Mouse (Mus musculus) liver, embryonic 14.5 days (tissue): ENCODE results near the gene Syt9. TPM values are rescaled to one million over a fixed set of nuclear protein-coding genes. Genes with fewer than 3 reads are reported as not detected.

Source experiments
- ATAC-seq: fragments of 200-750 bp; cut with Nextera tagmentation; 2 replicates; pipeline ENCODE4 v1.8.0; 2017; ENCODE audit warnings: moderate number of reproducible peaks, mild to moderate bottlenecking, moderate library complexity; ENCODE audit not compliant: insufficient read depth
- DNase-seq, 3 experiments: peaks; one replicate each; pipeline ENCODE4 v3.0.0-alpha.2; 2012 to 2013; ENCODE audit warnings: low read depth in 3 of 3, low spot score in 3 of 3
- H3K27ac ChIP-seq: fragments of 300-500 bp; sonication (generic); 2 replicates; pipeline ENCODE4 v1.5.1; 2014; ENCODE audit warnings: moderate library complexity, mild to moderate bottlenecking, control low read depth, inconsistent platforms
- H3K27me3 ChIP-seq: fragments of 300-500 bp; sonication (generic); 2 replicates; pipeline ENCODE4 v1.6.1; 2014; ENCODE audit warnings: mild to moderate bottlenecking, low read length, moderate library complexity; ENCODE audit not compliant: control insufficient read depth, insufficient read depth
- H3K36me3 ChIP-seq: fragments of 300-500 bp; sonication (generic); replicated peaks from 2 replicates; pipeline ENCODE4 v1.6.1; 2014; ENCODE audit warnings: low read depth; ENCODE audit not compliant: control insufficient read depth, insufficient read depth
- H3K4me1 ChIP-seq, 2 experiments: fragments of 200-500 bp in 1 of 2; fragments of 300-500 bp in 1 of 2; sonication (generic) in 1 of 2; replicated peaks; 2 replicates each; pipeline ENCODE4 v1.6.1; 2012 to 2014; ENCODE audit warnings: antibody characterized with exemption in 1 of 2, inconsistent platforms in 1 of 2, low read length in 1 of 2; ENCODE audit not compliant: control insufficient read depth in 2 of 2, insufficient read depth in 2 of 2
- H3K4me2 ChIP-seq: fragments of 300-500 bp; sonication (generic); 2 replicates; pipeline ENCODE4 v1.6.1; 2014; ENCODE audit warnings: low read depth, mild to moderate bottlenecking, control low read depth, moderate library complexity
- H3K4me3 ChIP-seq, 2 experiments: fragments of 200-500 bp in 1 of 2; fragments of 300-500 bp in 1 of 2; sonication (generic) in 1 of 2; 2 replicates each; pipeline ENCODE4 v1.5.1; 2012 to 2014; ENCODE audit warnings: low read depth in 2 of 2, low read length in 2 of 2, mild to moderate bottlenecking in 2 of 2, control low read depth in 1 of 2, inconsistent platforms in 1 of 2, moderate library complexity in 1 of 2; ENCODE audit not compliant: insufficient read depth in 1 of 2
- H3K9ac ChIP-seq: fragments of 300-500 bp; sonication (generic); replicated peaks from 2 replicates; pipeline ENCODE4 v1.6.1; 2014; ENCODE audit warnings: mild to moderate bottlenecking, control low read depth, moderate library complexity
- H3K9me3 ChIP-seq: fragments of 300-500 bp; sonication (generic); 2 replicates; pipeline ENCODE4 v1.6.1; 2016; ENCODE audit warnings: low read length, mixed read lengths; ENCODE audit not compliant: control insufficient read depth
- CTCF ChIP-seq: IDR thresholded peaks from 2 replicates; pipeline ENCODE4 v1.5.1; 2016; ENCODE audit warnings: antibody characterized with exemption, low read depth, control low read depth
- EP300 ChIP-seq: IDR thresholded peaks from 2 replicates; pipeline ENCODE4 v1.6.1; 2016; ENCODE audit warnings: antibody characterized with exemption, low read depth
- WGBS: fragments of 180-500 bp; shearing (Covaris S2); extraction: QIAGEN DNeasy Blood & Tissue Kit; methylation state at CpG from one replicate; pipeline ENCODE4 v1.1.7; 2014; ENCODE audit not compliant: insufficient replicate concordance; 5-methylcytosine and 5-hydroxymethylcytosine counted together
- polyA plus RNA-seq, 2 experiments: library from polyadenylated mRNA; depleted of rRNA in 1 of 2; stranded (reverse) in 1 of 2; unstranded in 1 of 2; fragments of >200 nt; fragmentation: Nextera tagmentation in 1 of 2; extraction: Ambion mirVana in 1 of 2; gene quantifications; 2 replicates each; pipeline versions ENCODE4 v1.2.1 to v1.2.3; 2012 to 2014

Syt9 gene
- polyA plus RNA-seq, 2 experiments: 0.13 to 0.16 TPM

- DNase-seq (no peak), ATAC-seq (no peak)
- Histone ChIP-seq H3K9me3 (no peaks in the 10 kb centered on the region), H3K27ac (no peak overlapping the region), H3K27me3 (no peaks in the 10 kb centered on the region), H3K4me1 (no peaks in the 10 kb centered on the region), H3K9ac (no peak overlapping the region), H3K4me2 (no peak overlapping the region), H3K36me3 (no peaks in the 10 kb centered on the region), H3K4me3 (no peak overlapping the region)
- TF ChIP-seq CTCF: no peak
- TF ChIP-seq EP300: no peak
Observed at GRCm38 (mm10) chr7:107389604-107390003, 19.1 kb downstream of the Syt9 start.

DNA sequence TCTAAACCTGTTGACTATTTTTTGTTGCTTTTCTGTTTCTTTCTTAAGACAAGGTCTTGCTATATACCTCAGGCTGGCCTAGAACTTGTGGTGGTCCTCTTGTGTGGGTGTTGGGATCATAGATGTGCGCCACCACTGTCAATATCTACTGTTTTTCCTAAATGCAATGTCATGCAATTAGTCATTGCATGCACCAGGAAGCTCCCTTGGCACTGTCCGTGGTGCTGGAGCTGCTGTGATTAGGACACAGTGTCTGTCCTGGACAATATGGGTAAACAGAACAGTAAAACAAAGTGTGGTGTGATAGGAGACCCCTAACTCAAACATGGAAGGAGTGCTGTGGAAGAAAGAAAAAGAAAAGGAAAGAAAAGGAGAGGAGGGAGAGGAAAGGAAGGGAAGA lies 22.2 kb downstream of the Syt9 start:
- TF ChIP-seq CTCF (no peak), EP300 (no peak)
- H3K4me1 ChIP-seq: no peaks in the 10 kb centered on the region
- DNase-seq (no peak), ATAC-seq (no peak)
- H3K4me3 ChIP-seq: no peak overlapping the region
- H3K9ac ChIP-seq: no peak overlapping the region
- H3K4me2 ChIP-seq: no peak overlapping the region
- H3K36me3 ChIP-seq: no peaks in the 10 kb centered on the region
- no peaks in the 10 kb centered on the region for H3K27me3 ChIP-seq
- no peak overlapping the region for H3K27ac ChIP-seq
- H3K9me3 ChIP-seq: no peaks in the 10 kb centered on the region
- 41% methylated on average over 2 of the region's 2 CpGs for WGBS

DNA sequence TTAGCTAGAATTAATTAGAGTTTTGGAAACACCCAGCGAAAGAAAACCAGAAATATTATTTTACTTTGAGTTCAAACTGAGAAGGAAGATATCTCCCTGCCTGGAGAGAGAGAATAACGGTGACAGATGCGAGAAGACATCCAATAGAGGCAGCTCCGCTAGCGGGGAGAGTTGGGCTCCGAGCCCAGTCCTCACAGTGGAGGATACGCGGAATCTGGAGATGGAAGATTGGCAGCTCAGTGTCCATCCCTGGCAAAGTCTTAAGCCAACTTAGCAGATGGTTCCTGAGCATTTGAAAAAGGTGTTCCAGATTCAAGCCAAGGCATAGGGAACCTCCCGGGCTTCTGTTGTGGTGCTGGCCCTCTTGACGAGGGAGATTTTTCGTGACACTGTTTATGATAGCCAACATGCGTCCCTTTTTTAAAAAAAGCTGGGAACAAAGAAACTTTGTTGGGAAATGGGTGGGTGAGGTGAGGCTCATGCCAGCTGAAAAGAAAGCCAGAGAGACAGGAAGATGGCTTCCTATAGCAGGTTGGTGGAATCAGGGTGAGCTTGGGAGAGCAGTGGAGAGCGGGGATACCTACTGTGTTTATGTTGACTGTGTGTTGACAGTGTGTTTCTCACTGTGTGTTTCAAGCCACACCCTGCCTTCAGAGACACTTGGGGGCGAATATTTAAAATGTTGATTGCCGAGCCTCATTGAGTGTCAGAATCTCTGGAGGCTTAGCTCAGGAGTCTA lies 29.7 kb downstream of the Syt9 start:
- TF ChIP-seq CTCF: no peak
- TF ChIP-seq EP300: no peak
- no peaks in the 10 kb centered on the region for H3K36me3 ChIP-seq
- no peak overlapping the region for H3K27ac ChIP-seq
- ATAC-seq (no peak), DNase-seq (no peak)
- 69% methylated on average over 15 of the region's 15 CpGs for WGBS
- H3K4me2 ChIP-seq: no peak overlapping the region
- H3K4me1 ChIP-seq: no peaks in the 10 kb centered on the region
- H3K9me3 ChIP-seq: no peaks in the 10 kb centered on the region
- no peak overlapping the region for H3K9ac ChIP-seq
- H3K4me3 ChIP-seq: no peak overlapping the region
- no peaks in the 10 kb centered on the region for H3K27me3 ChIP-seq

GRCm38 (mm10) chr7:107403261-107403660 lies 32.7 kb downstream of the Syt9 start:
- Histone ChIP-seq H3K9me3 (no peaks in the 10 kb centered on the region), H3K4me2 (no peak overlapping the region), H3K4me1 (no peaks in the 10 kb centered on the region), H3K27me3 (no peaks in the 10 kb centered on the region), H3K27ac (no peak overlapping the region), H3K4me3 (no peak overlapping the region), H3K36me3 (no peaks in the 10 kb centered on the region), H3K9ac (no peak overlapping the region)
- TF ChIP-seq CTCF (no peak), EP300 (no peak)
- no peak for ATAC-seq
- 79% methylated on average over 3 of the region's 3 CpGs for WGBS
- no peak for DNase-seq

- Histone ChIP-seq H3K4me2 (no peak overlapping the region), H3K27me3 (no peaks in the 10 kb centered on the region), H3K4me1 (no peaks in the 10 kb centered on the region), H3K4me3 (no peak overlapping the region), H3K9ac (no peak overlapping the region), H3K9me3 (no peaks in the 10 kb centered on the region), H3K27ac (no peak overlapping the region), H3K36me3 (no peaks in the 10 kb centered on the region)
- 63% methylated on average over 6 of the region's 6 CpGs for WGBS
- no peak for DNase-seq
- TF ChIP-seq EP300 (no peak), CTCF (no peak)
- ATAC-seq: no peak
Observed at GRCm38 (mm10) chr7:107414928-107415327, 44.4 kb downstream of the Syt9 start.
